Mouse (Mus musculus) midbrain, embryonic 13.5 days (tissue): ENCODE results near the gene Zbtb9. TPM values are rescaled to one million over a fixed set of nuclear protein-coding genes. Genes with fewer than 3 reads are reported as not detected.

Experiments
- ATAC-seq: fragments of 200-750 bp; cut with Nextera tagmentation; 2 replicates; pipeline ENCODE4 v1.8.0; 2017; ENCODE audit warnings: mild to moderate bottlenecking, moderate TSS enrichment, moderate library complexity
- H3K27ac ChIP-seq: fragments of 300-500 bp; sonication (generic); 2 replicates; pipeline ENCODE4 v1.5.1; 2015; ENCODE audit warnings: inconsistent platforms, mild to moderate bottlenecking, moderate library complexity
- H3K27me3 ChIP-seq: fragments of 300-500 bp; sonication (generic); 2 replicates; pipeline ENCODE4 v1.6.1; 2015; ENCODE audit warnings: mild to moderate bottlenecking, inconsistent platforms
- H3K36me3 ChIP-seq: fragments of 300-500 bp; sonication (generic); 2 replicates; pipeline ENCODE4 v1.6.1; 2015; ENCODE audit warnings: mild to moderate bottlenecking, inconsistent platforms
- H3K4me1 ChIP-seq: fragments of 300-500 bp; sonication (generic); replicated peaks from 2 replicates; pipeline ENCODE4 v1.6.1; 2015; ENCODE audit warnings: inconsistent platforms
- H3K4me2 ChIP-seq: fragments of 300-500 bp; sonication (generic); replicated peaks from 2 replicates; pipeline ENCODE4 v1.6.1; 2015; ENCODE audit warnings: moderate library complexity, mild to moderate bottlenecking, inconsistent platforms
- H3K4me3 ChIP-seq: fragments of 300-500 bp; sonication (generic); replicated peaks from 2 replicates; pipeline ENCODE4 v1.5.1; 2015; ENCODE audit warnings: mild to moderate bottlenecking, inconsistent platforms
- H3K9ac ChIP-seq: fragments of 300-500 bp; sonication (generic); replicated peaks from 2 replicates; pipeline ENCODE4 v1.6.1; 2015; ENCODE audit warnings: mild to moderate bottlenecking, inconsistent platforms
- H3K9me3 ChIP-seq: fragments of 300-500 bp; sonication (generic); 2 replicates; pipeline ENCODE4 v1.6.1; 2016; ENCODE audit warnings: mild to moderate bottlenecking, inconsistent platforms
- WGBS: fragments of 180-500 bp; shearing (Covaris S2); methylation state at CpG from one replicate; pipeline ENCODE4 v1.1.7; 2015; 5-methylcytosine and 5-hydroxymethylcytosine counted together
- polyA plus RNA-seq: library from polyadenylated mRNA; unstranded; fragments of >200 nt; fragmentation: Nextera tagmentation; extraction: Ambion mirVana; gene quantifications from 2 replicates; pipeline ENCODE4 v1.2.1, GENCODE M21; 2015

Zbtb9 gene
- polyA plus RNA-seq, 1 experiment from 2014 or later, result 20.8 TPM

GRCm38 (mm10) chr17:26949866-26950265 is 23.1 kb upstream of the Zbtb9 start:
- no peaks in the 10 kb centered on the region for H3K27me3 ChIP-seq
- ATAC-seq, result no peak
- H3K4me2 ChIP-seq, result peak overlapping the region; percentile 88
- peak overlapping the region; percentile 92 for H3K9ac ChIP-seq
- no peaks in the 10 kb centered on the region for H3K9me3 ChIP-seq
- peak overlapping the region; percentile 74 for H3K4me3 ChIP-seq
- H3K4me1 ChIP-seq, result peaks cover 90% of the 10 kb centered on the region
- H3K27ac ChIP-seq, result peak overlapping the region; percentile 93
- peaks cover 4% of the 10 kb centered on the region for H3K36me3 ChIP-seq
- WGBS, result 25% methylated on average over 5 of the region's 5 CpGs

GRCm38 (mm10) chr17:26950560-26951288 is 22.2 kb upstream of the Zbtb9 start:
- Histone ChIP-seq H3K9ac (peak overlapping the region; percentile 92), H3K4me1 (peaks cover 82% of the 10 kb centered on the region), H3K27me3 (no peaks in the 10 kb centered on the region), H3K27ac (peak overlapping the region; percentile 83), H3K9me3 (no peaks in the 10 kb centered on the region), H3K36me3 (peaks cover 13% of the 10 kb centered on the region), H3K4me2 (peak overlapping the region; percentile 88), H3K4me3 (peak overlapping the region; percentile 74)
- ATAC-seq, result no peak
- WGBS, result 32% methylated on average over 7 of the region's 7 CpGs

GRCm38 (mm10) chr17:26951406-26951805 is 21.6 kb upstream of the Zbtb9 start:
- ATAC-seq, result peak; percentile 67
- H3K9me3 ChIP-seq, result no peaks in the 10 kb centered on the region
- peak overlapping the region; percentile 74 for H3K4me3 ChIP-seq
- H3K36me3 ChIP-seq, result peaks cover 20% of the 10 kb centered on the region
- no peaks in the 10 kb centered on the region for H3K27me3 ChIP-seq
- WGBS, result 0% methylated on average over 11 of the region's 11 CpGs
- peak overlapping the region; percentile 92 for H3K9ac ChIP-seq
- H3K4me1 ChIP-seq, result peaks cover 75% of the 10 kb centered on the region
- peak overlapping the region; percentile 83 for H3K27ac ChIP-seq
- H3K4me2 ChIP-seq, result peak overlapping the region; percentile 88

- H3K9me3 ChIP-seq, result no peaks in the 10 kb centered on the region
- peaks cover 67% of the 10 kb centered on the region for H3K4me1 ChIP-seq
- peak overlapping the region; percentile 83 for H3K27ac ChIP-seq
- ATAC-seq, result peak; percentile 49
- H3K36me3 ChIP-seq, result peaks cover 28% of the 10 kb centered on the region
- H3K9ac ChIP-seq, result peak overlapping the region; percentile 92
- H3K27me3 ChIP-seq, result no peaks in the 10 kb centered on the region
- WGBS, result 4% methylated on average over 23 of the region's 23 CpGs
- H3K4me3 ChIP-seq, result peak overlapping the region; percentile 74
- peak overlapping the region; percentile 88 for H3K4me2 ChIP-seq
Observed at GRCm38 (mm10) chr17:26951952-26952877, 20.8 kb upstream of the Zbtb9 start.

GRCm38 (mm10) chr17:26953201-26953600 is 19.8 kb upstream of the Zbtb9 start:
- Histone ChIP-seq H3K4me2 (peak overlapping the region; percentile 88), H3K4me1 (peaks cover 59% of the 10 kb centered on the region), H3K9me3 (no peaks in the 10 kb centered on the region), H3K9ac (peak overlapping the region; percentile 92), H3K27me3 (no peaks in the 10 kb centered on the region), H3K27ac (peak overlapping the region; percentile 56), H3K36me3 (peaks cover 38% of the 10 kb centered on the region), H3K4me3 (peak overlapping the region; percentile 74)
- no peak for ATAC-seq
- 17% methylated on average over 6 of the region's 6 CpGs for WGBS

GRCm38 (mm10) chr17:26953726-26954125 is 19.2 kb upstream of the Zbtb9 start:
- Histone ChIP-seq H3K4me1 (peaks cover 58% of the 10 kb centered on the region), H3K4me3 (peak overlapping the region; percentile 74), H3K9ac (peak overlapping the region; percentile 92), H3K36me3 (peaks cover 43% of the 10 kb centered on the region), H3K27me3 (no peaks in the 10 kb centered on the region), H3K27ac (peak overlapping the region; percentile 56; the same call in 1 of the 2 replicates), H3K4me2 (peak overlapping the region; percentile 88), H3K9me3 (no peaks in the 10 kb centered on the region)
- WGBS, result 15% methylated on average over 15 of the region's 16 CpGs
- no peak for ATAC-seq

GRCm38 (mm10) chr17:26956309-26956708 is 16.7 kb upstream of the Zbtb9 start:
- 84% methylated on average over 5 of the region's 5 CpGs for WGBS
- Histone ChIP-seq H3K27ac (no peak overlapping the region), H3K9ac (no peak overlapping the region; the same call in 1 of the 2 replicates), H3K9me3 (no peaks in the 10 kb centered on the region), H3K4me3 (no peak overlapping the region), H3K4me2 (no peak overlapping the region), H3K36me3 (peaks cover 69% of the 10 kb centered on the region), H3K4me1 (peaks cover 33% of the 10 kb centered on the region), H3K27me3 (no peaks in the 10 kb centered on the region)
- no peak for ATAC-seq

- Histone ChIP-seq H3K4me1 (peaks cover 28% of the 10 kb centered on the region), H3K4me3 (no peak overlapping the region), H3K9ac (no peak overlapping the region), H3K4me2 (no peak overlapping the region), H3K36me3 (peaks cover 75% of the 10 kb centered on the region), H3K9me3 (no peaks in the 10 kb centered on the region), H3K27ac (no peak overlapping the region), H3K27me3 (no peaks in the 10 kb centered on the region)
- WGBS, result 93% methylated on average over 18 of the region's 18 CpGs
- no peak for ATAC-seq
Observed at GRCm38 (mm10) chr17:26956895-26957294, 16.1 kb upstream of the Zbtb9 start.

GRCm38 (mm10) chr17:26957872-26958271 is 15.1 kb upstream of the Zbtb9 start:
- Histone ChIP-seq H3K9ac (no peak overlapping the region), H3K27ac (no peak overlapping the region), H3K4me2 (no peak overlapping the region), H3K27me3 (no peaks in the 10 kb centered on the region), H3K4me1 (peaks cover 18% of the 10 kb centered on the region), H3K4me3 (no peak overlapping the region), H3K36me3 (peaks cover 84% of the 10 kb centered on the region), H3K9me3 (no peaks in the 10 kb centered on the region)
- ATAC-seq, result no peak
- 92% methylated on average over 5 of the region's 5 CpGs for WGBS

- Histone ChIP-seq H3K36me3 (peaks cover 93% of the 10 kb centered on the region), H3K27me3 (no peaks in the 10 kb centered on the region), H3K9ac (no peak overlapping the region), H3K4me1 (peaks cover 8% of the 10 kb centered on the region), H3K9me3 (no peaks in the 10 kb centered on the region), H3K27ac (no peak overlapping the region), H3K4me3 (no peak overlapping the region), H3K4me2 (no peak overlapping the region)
- WGBS, result 66% methylated on average over 5 of the region's 5 CpGs
- no peak for ATAC-seq
Observed at GRCm38 (mm10) chr17:26958880-26959279, 14.1 kb upstream of the Zbtb9 start.

- Histone ChIP-seq H3K9ac (no peak overlapping the region), H3K36me3 (peaks cover 98% of the 10 kb centered on the region), H3K27ac (no peak overlapping the region), H3K4me1 (0 out of 2 replicates have a peak, but pooled peaks cover 1% of the 10 kb centered on the region), H3K9me3 (no peaks in the 10 kb centered on the region), H3K4me3 (no peak overlapping the region), H3K27me3 (no peaks in the 10 kb centered on the region), H3K4me2 (no peak overlapping the region)
- no peak for ATAC-seq
- 95% methylated on average over 4 of the region's 4 CpGs for WGBS
Observed at GRCm38 (mm10) chr17:26959815-26960214, 13.2 kb upstream of the Zbtb9 start.
